ENCODE assay signal across 7 mouse cellular contexts in the genomic region with DNA sequence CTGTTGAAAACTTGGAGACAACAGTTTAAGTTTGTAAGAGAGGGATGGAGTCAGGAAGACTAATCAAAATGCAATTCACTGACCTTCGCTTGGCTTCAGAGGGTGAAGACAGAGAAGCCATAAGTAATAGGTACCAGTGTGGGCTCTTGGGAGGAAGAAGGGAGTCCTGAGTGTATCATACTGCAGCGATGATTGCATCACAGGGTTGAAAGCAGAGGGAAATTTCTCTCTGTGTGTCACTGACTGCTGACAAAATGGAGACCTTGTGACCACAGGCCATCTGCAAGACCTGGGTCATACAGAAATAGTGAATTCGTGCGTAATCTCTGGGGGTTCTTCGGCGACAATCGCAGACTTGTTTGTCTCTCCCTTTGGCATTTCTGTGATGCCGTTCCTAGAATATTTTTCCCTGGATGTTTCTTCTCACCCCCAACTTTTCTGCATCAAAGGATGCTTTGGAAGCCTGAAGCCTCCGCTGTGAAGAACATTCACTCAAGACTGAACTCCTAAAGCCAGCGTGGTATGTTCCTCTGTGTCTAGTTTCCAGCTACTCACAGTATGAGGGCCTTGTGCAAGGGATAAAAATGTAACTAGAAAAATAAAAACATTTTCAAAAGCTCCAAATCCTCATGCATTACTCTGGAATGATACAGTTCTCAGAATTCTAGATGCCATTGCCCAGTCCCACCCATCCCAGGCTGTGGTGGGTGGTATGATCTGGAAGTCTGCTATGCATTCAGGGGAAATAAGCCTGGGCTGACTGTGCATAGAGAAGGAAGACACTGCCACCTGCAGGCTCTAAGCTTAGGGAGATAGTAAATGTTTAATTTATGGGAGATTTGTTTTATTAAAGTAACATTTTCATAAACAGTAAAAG.
DNase-seq lines count a peak whose midpoint lies in the region; ATAC-seq and TF ChIP-seq lines count a peak whose summit lies in the region.

No protein-coding gene starts in this region.

- no peak; a peak in 1 of 6 replicates for TF ChIP-seq CTCF in MEL (IDR thresholded peaks at IDR 0.05 in 2 of 3, conservative IDR thresholded peaks at IDR 0.05 in 1 of 3; ENCODE audit: control insufficient read depth in 1 of 3, insufficient read depth in 1 of 3, low read depth in 2 of 3, low read length in 3 of 3, poor library complexity in 1 of 3, severe bottlenecking in 1 of 3)
- TF ChIP-seq CTCF in heart, postnatal 0 days (IDR thresholded peaks at IDR 0.05; ENCODE audit: low read depth): peak; percentile 81

- no peak overlapping the region for H3K4me3 ChIP-seq in MEL (ENCODE audit: control insufficient read depth in 1 of 2, insufficient read depth in 1 of 2, low read depth in 2 of 2, low read length in 2 of 2)
- H3K4me3 ChIP-seq in embryonic facial prominence, embryonic 11.5 days (ENCODE audit: low read depth, low read length): no peak overlapping the region
- H3K4me3 ChIP-seq in heart, postnatal 0 days (ENCODE audit: low read depth, low read length): no peak overlapping the region
- H3K4me3 ChIP-seq in lung, embryonic 15.5 days: no peak overlapping the region

- 90% methylated on average over 10 of the region's 10 CpGs for WGBS in embryonic facial prominence, embryonic 11.5 days
- whole genome bisulfite sequencing in heart, postnatal 0 days: 84% methylated on average over 10 of the region's 10 CpGs
- 77% methylated on average over 10 of the region's 10 CpGs for whole genome bisulfite sequencing in lung, embryonic 15.5 days

- no peak for DNase-seq in MEL (ENCODE audit: low read depth, low spot score)
- DNase-seq in adrenal gland, adult 8-10 months: peak; percentile 5
- DNase-seq in embryonic facial prominence, embryonic 11.5 days (ENCODE audit: low spot score): peak; percentile 69
- DNase-seq in heart, postnatal 0 days (ENCODE audit: low spot score): peak; percentile 76
- DNase-seq in kidney, postnatal 4 days: peak; percentile 73 to 74
- DNase-seq in retina, postnatal 7 days (ENCODE audit: low read depth, low spot score): peak; percentile 8

- no peak overlapping the region for H3K9ac ChIP-seq in MEL (ENCODE audit: control insufficient read depth, low read depth, low read length, poor library complexity, severe bottlenecking)
- no peak overlapping the region for H3K9ac ChIP-seq in embryonic facial prominence, embryonic 11.5 days (replicated peaks; ENCODE audit: low read length)
- no peak overlapping the region for H3K9ac ChIP-seq in heart, postnatal 0 days (replicated peaks; ENCODE audit: low read depth, low read length)
- H3K9ac ChIP-seq in lung, embryonic 15.5 days: no peak overlapping the region

- no peak for TF ChIP-seq POLR2A in MEL (IDR thresholded peaks at IDR 0.05; ENCODE audit: control insufficient read depth in 1 of 2, insufficient read depth in 1 of 2, low read depth in 1 of 2, low read length in 2 of 2, poor library complexity in 1 of 2)

- H3K27ac ChIP-seq in MEL (ENCODE audit: control insufficient read depth, low read depth, low read length): no peak overlapping the region
- no peak overlapping the region for H3K27ac ChIP-seq in embryonic facial prominence, embryonic 11.5 days (replicated peaks; ENCODE audit: low read depth, low read length)
- no peak overlapping the region for H3K27ac ChIP-seq in heart, postnatal 0 days (ENCODE audit: low read depth)
- no peak overlapping the region for H3K27ac ChIP-seq in lung, embryonic 15.5 days

- no peak for TF ChIP-seq EP300 in MEL (IDR thresholded peaks at IDR 0.05; ENCODE audit: low read depth in 1 of 2, low read length in 2 of 2)
- TF ChIP-seq EP300 in heart, postnatal 0 days (IDR thresholded peaks at IDR 0.05; ENCODE audit: low read depth): no peak

- H3K36me3 ChIP-seq in MEL (ENCODE audit: control insufficient read depth in 1 of 2, insufficient read depth in 2 of 2, low read length in 2 of 2): no peaks in the 10 kb centered on the region
- no peaks in the 10 kb centered on the region for H3K36me3 ChIP-seq in embryonic facial prominence, embryonic 11.5 days (replicated peaks; ENCODE audit: control insufficient read depth, insufficient read depth, low read depth, low read length)
- no peaks in the 10 kb centered on the region for H3K36me3 ChIP-seq in heart, postnatal 0 days (replicated peaks; ENCODE audit: control insufficient read depth, insufficient read depth, low read length)
- H3K36me3 ChIP-seq in lung, embryonic 15.5 days: no peaks in the 10 kb centered on the region

- H3K27me3 ChIP-seq in MEL (ENCODE audit: control insufficient read depth in 1 of 2, insufficient read depth in 2 of 2, low read length in 2 of 2): no peaks in the 10 kb centered on the region
- no peaks in the 10 kb centered on the region for H3K27me3 ChIP-seq in embryonic facial prominence, embryonic 11.5 days (ENCODE audit: control insufficient read depth, insufficient read depth, low read length)
- H3K27me3 ChIP-seq in heart, postnatal 0 days (ENCODE audit: control insufficient read depth, insufficient read depth, low read length): no peaks in the 10 kb centered on the region
- no peaks in the 10 kb centered on the region for H3K27me3 ChIP-seq in lung, embryonic 15.5 days

- H3K79me2 ChIP-seq in MEL (ENCODE audit: control insufficient read depth, insufficient read depth, low read length, poor library complexity): no peaks in the 10 kb centered on the region

- H3K9me3 ChIP-seq in MEL (replicated peaks; ENCODE audit: insufficient read depth, low read length): no peaks in the 10 kb centered on the region
- H3K9me3 ChIP-seq in embryonic facial prominence, embryonic 11.5 days (replicated peaks; ENCODE audit: control insufficient read depth, low read length): no peaks in the 10 kb centered on the region
- H3K9me3 ChIP-seq in heart, postnatal 0 days (replicated peaks; ENCODE audit: control insufficient read depth, low read length): no peaks in the 10 kb centered on the region
- H3K9me3 ChIP-seq in lung, embryonic 15.5 days: no peaks in the 10 kb centered on the region

- H3K4me1 ChIP-seq in MEL (ENCODE audit: control insufficient read depth in 1 of 2, insufficient read depth in 2 of 2, low read length in 2 of 2): no peaks in the 10 kb centered on the region
- H3K4me1 ChIP-seq in embryonic facial prominence, embryonic 11.5 days (ENCODE audit: control insufficient read depth, insufficient read depth, low read length): no peaks in the 10 kb centered on the region
- H3K4me1 ChIP-seq in heart, postnatal 0 days (ENCODE audit: control insufficient read depth, insufficient read depth): no peaks in the 10 kb centered on the region
- H3K4me1 ChIP-seq in lung, embryonic 15.5 days: no peaks in the 10 kb centered on the region

- no peak for ATAC-seq in embryonic facial prominence, embryonic 11.5 days (replicated peaks; ENCODE audit: insufficient number of reproducible peaks, low FRiP score, low TSS enrichment, low read depth)
- peak; percentile 69 for ATAC-seq in heart, postnatal 0 days (ENCODE audit: insufficient read depth, low read depth)
- ATAC-seq in lung, embryonic 15.5 days (ENCODE audit: borderline replicate concordance, extremely low read depth, low FRiP score, low TSS enrichment): peak; percentile 79; the same call in 1 of the 2 replicates

- H3K4me2 ChIP-seq in embryonic facial prominence, embryonic 11.5 days (ENCODE audit: low read depth, low read length): no peak overlapping the region
- no peak overlapping the region for H3K4me2 ChIP-seq in heart, postnatal 0 days (ENCODE audit: low read depth, low read length)
- no peak overlapping the region for H3K4me2 ChIP-seq in lung, embryonic 15.5 days

- peak; percentile 12 for TF ChIP-seq RAD21 in MEL (IDR thresholded peaks at IDR 0.05; ENCODE audit: low read depth, low read length)

TF ChIP-seq in MEL, 35 proteins besides CTCF, POLR2A, EP300 and RAD21:
- TF ChIP-seq SMC3 (IDR thresholded peaks at IDR 0.05; ENCODE audit: low read depth, low read length) (0 out of 2 replicates have a peak, but pooled peaks have one; percentile 15), MAFK (IDR thresholded peaks at IDR 0.05; ENCODE audit: borderline replicate concordance, low read depth, low read length) (no peak)
